Mouse (Mus musculus) 3134 (cell line): ENCODE results near the gene Gm3739.
"Not testable (repeated sequence)": the region's sequence is repeated elsewhere in the genome, so short reads cannot be mapped to it uniquely, and the experiment has no call there.

Experiments
- DNase-seq: peaks from one replicate; pipeline ENCODE4 v3.0.0-alpha.2; 2011; ENCODE audit warnings: low spot score; ENCODE audit not compliant: insufficient read length; ENCODE audit errors: extremely low read depth

Gm3739 gene

DNA sequence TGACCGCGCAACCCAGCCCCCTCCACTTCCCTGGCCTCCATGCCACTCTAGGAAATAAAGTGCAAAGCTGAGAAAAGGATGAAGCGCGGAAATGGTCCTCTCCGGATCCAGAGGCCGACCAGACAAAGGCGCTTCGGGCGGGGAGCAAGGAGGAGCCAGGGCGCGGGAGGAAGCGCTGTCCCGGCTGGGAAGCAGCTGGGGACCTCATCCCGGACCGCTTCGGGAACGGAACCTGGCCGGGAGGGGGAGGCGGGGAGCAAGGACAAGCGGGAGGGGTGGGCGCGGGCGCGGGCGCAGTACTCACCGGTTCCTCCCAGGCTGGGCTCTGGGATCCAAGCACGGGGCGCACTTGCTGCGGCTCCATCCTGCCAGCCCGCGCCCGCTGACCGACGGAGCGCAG is at the start of gene Gm3739:
Gene Gm3739, minus strand, starts transcription at position 389 of the 400 bp plus-strand sequence.
- DNase-seq: not testable (repeated sequence)

DNA sequence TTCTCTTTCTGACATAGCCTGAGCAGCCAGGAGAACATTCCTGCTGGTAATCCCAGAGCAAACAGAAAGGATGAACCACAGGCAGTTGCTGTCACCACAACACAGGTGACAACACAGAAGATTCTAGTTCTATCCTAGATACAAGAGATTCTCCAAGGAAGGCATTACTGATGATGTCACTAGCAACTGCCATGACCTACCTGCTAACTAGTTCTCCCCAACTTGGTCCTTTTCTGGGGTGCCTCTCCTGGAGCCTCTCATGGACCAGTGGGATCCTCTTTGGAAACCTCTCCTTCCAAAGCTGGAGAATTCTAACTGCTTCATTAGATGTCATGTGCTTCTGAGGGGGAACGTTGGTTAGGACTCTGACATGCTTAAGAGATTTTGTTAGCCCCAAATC is 17.4 kb upstream of the Gm3739 start, which contains the start of gene Gm5797:
Gene Gm5797, minus strand, starts transcription at position 101 of the 400 bp plus-strand sequence.
- not testable (repeated sequence) for DNase-seq

DNA sequence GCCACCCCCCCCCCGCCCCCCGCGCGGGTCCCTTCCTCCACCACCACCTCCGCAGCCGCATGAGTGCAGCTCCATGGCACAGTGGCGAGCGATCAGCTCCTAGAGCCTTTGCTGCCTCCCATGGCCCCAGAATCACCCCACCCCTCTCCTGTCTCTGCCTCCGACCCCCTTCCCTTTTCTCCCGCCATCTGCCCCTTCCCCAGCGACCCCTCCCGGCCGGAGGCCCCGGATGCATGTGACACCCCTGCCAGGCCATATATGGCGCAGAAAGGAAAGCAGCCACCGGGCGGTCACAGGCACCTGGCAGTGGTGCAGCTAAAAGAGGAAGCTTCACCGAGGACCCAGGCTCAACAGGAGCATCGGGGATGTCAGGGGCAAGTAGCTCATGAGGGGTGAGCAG is 244 bp upstream of the Gm3739 start:
- peak; percentile 6 for DNase-seq

DNA sequence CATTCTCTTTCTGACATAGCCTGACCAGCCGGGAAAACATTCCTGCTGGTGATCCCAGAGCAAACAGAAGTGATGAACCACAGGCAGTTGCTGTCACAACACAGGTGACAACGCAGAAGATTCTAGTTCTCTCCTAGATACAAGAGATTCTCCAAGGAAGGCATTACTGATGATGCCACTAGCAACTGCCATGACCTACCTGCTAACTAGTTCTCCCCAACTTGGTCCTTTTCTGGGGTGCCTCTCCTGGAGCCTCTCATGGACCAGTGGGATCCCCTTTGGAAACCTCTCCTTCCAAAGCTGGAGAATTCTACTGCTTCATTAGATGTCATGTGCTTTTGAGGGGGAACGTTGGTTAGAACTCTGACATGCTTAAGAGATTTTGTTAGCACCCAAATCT is 50.2 kb downstream of the Gm3739 start, which contains the start of gene Gm3727:
Gene Gm3727, minus strand, starts transcription at position 101 of the 400 bp plus-strand sequence.
- DNase-seq: not testable (repeated sequence)
